Mouse (Mus musculus): Measurements from ENCODE around the gene Sh3d21.

The Sh3d21 gene

GRCm38 (mm10) chr4:126113243-126113642 is 50.0 kb downstream of the Sh3d21 start:
- in situ Hi-C loops (cut with MboI, MseI): no loop called here

GRCm38 (mm10) chr4:126111153-126111549 is 52.1 kb downstream of the Sh3d21 start:
- in situ Hi-C loops (cut with MboI, MseI): no loop called here

GRCm38 (mm10) chr4:126110374-126111152 is 52.7 kb downstream of the Sh3d21 start:
- in situ Hi-C loops (cut with MboI, MseI): no loop called here

- in situ Hi-C loops (cut with MboI, MseI): no loop called here
Observed at GRCm38 (mm10) chr4:126109613-126110373, 53.5 kb downstream of the Sh3d21 start.

- in situ Hi-C loops (cut with MboI, MseI): no loop called here
Observed at GRCm38 (mm10) chr4:126108061-126108740, 55.1 kb downstream of the Sh3d21 start.

GRCm38 (mm10) chr4:126105131-126105783 is 58.0 kb downstream of the Sh3d21 start:
- in situ Hi-C loops (cut with MboI, MseI): no loop called here

GRCm38 (mm10) chr4:126104261-126105075 is 58.8 kb downstream of the Sh3d21 start:
- in situ Hi-C loops (cut with MboI, MseI): loop anchor here in 1 of 2 experiments (5.0 kb wide), 1 partner anchor 913 kb away; no protein-coding TSS in a partner anchor

- in situ Hi-C loops (cut with MboI, MseI): loop anchor here in 1 of 2 experiments (5.0 kb wide), 1 partner anchor 914 kb away; no protein-coding TSS in a partner anchor
Observed at GRCm38 (mm10) chr4:126103590-126104068, 59.7 kb downstream of the Sh3d21 start, which contains the start of gene Stk40. Gene Stk40, plus strand, starts transcription at chr4:126103957.

- in situ Hi-C loops (cut with MboI, MseI): loop anchor here in 1 of 2 experiments (5.0 kb wide), 1 partner anchor 914 kb away; no protein-coding TSS in a partner anchor
Observed at GRCm38 (mm10) chr4:126103057-126103581, 60.2 kb downstream of the Sh3d21 start.

GRCm38 (mm10) chr4:126102061-126102841 is 61.0 kb downstream of the Sh3d21 start:
- in situ Hi-C loops (cut with MboI, MseI): loop anchor here in 1 of 2 experiments (5.0 kb wide), 1 partner anchor 915 kb away; no protein-coding TSS in a partner anchor

- in situ Hi-C loops (cut with MboI, MseI): loop anchor here in 1 of 2 experiments (5.0 kb wide), 1 partner anchor 917 kb away; no protein-coding TSS in a partner anchor
Observed at GRCm38 (mm10) chr4:126100764-126101163, 62.5 kb downstream of the Sh3d21 start.

Data from T-helper 17 cell (primary cell).